In the genomic region with DNA sequence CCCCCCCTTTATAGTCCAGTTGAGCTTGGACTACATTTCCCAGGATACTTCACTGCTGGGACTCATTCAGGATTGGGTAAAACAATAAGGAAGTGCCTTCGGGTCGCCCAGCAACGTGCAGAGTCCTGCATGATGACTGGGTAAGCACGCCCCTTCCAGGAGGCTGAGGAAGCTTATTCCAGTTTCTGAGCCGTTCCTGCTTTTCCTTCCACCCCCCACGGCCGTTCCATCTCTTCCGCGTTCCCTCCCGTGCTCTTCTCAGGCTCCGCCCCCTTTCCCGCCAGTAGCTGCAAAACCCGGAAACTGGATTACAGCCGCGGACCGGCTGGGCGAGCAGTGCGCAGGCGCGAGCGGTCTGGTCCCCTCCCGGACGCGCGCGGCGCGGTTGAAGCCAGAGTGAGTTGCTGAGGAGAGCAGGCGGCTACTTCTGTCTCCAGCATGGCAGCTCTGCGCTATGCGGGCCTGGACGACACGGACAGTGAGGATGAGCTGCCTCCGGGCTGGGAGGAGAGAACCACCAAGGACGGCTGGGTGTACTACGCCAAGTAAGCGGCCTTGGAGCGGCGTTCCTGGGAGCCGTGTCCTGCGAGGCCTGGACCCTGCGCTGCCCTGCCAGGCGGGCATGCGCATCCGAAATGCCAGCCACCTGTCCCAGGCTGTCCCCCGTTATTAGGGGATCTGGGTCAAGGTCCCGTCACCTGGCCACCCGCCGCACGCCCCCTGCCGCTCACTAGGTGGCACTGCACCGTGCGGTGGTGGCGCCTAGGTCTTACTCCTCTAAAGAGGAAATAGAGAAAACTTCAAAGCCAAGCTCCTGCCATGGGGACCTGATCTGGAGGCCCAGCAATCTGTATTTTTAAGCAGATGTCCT, we compare ENCODE assay signal across 8 mouse cellular contexts. TPM values are rescaled to one million over a fixed set of nuclear protein-coding genes. Genes with fewer than 3 reads are reported as not detected.
DNase-seq lines count a peak whose midpoint lies in the region; ATAC-seq and TF ChIP-seq lines count a peak whose summit lies in the region.

Gene Wwox, plus strand, starts transcription at position 322 of the 871 bp plus-strand sequence.

- ATAC-seq in embryonic facial prominence, embryonic 14.5 days (ENCODE audit: low read depth), result peak; percentile 99
- ATAC-seq in limb, embryonic 13.5 days (ENCODE audit: low FRiP score, low read depth), result peak; percentile 98
- peak; percentile 99 for ATAC-seq in midbrain, embryonic 16.5 days

- 0 out of 2 replicates have a peak, but pooled peaks cover 4% of the 10 kb centered on the region for H3K4me1 ChIP-seq in embryonic facial prominence, embryonic 14.5 days (ENCODE audit: control insufficient read depth, insufficient read depth, low read length)
- no peaks in the 10 kb centered on the region for H3K4me1 ChIP-seq in heart, adult 2 months (ENCODE audit: control insufficient read depth, insufficient read depth, low read length)
- H3K4me1 ChIP-seq in limb, embryonic 13.5 days, result peaks cover 9% of the 10 kb centered on the region
- peaks cover 8% of the 10 kb centered on the region for H3K4me1 ChIP-seq in midbrain, embryonic 16.5 days (ENCODE audit: control insufficient read depth, insufficient read depth, low read length)

- peak within 1 kb of the TSS; percentile 70 for H3K4me3 ChIP-seq in embryonic facial prominence, embryonic 14.5 days (ENCODE audit: low read depth, low read length)
- H3K4me3 ChIP-seq in heart, adult 2 months, result peak within 1 kb of the TSS; percentile 91
- H3K4me3 ChIP-seq in limb, embryonic 13.5 days, result peak within 1 kb of the TSS; percentile 70
- peak within 1 kb of the TSS; percentile 67 for H3K4me3 ChIP-seq in midbrain, embryonic 16.5 days (ENCODE audit: low read depth, low read length)

- TF ChIP-seq CTCF in heart, adult 2 months (IDR thresholded peaks at IDR 0.05), result peak; percentile 84

- no peaks in the 10 kb centered on the region for H3K36me3 ChIP-seq in embryonic facial prominence, embryonic 14.5 days (ENCODE audit: control insufficient read depth, insufficient read depth, low read length)
- no peaks in the 10 kb centered on the region for H3K36me3 ChIP-seq in heart, adult 2 months (ENCODE audit: control insufficient read depth, insufficient read depth, low read length)
- no peaks in the 10 kb centered on the region for H3K36me3 ChIP-seq in limb, embryonic 13.5 days
- H3K36me3 ChIP-seq in midbrain, embryonic 16.5 days (ENCODE audit: control insufficient read depth, insufficient read depth, low read length), result no peaks in the 10 kb centered on the region

- TF ChIP-seq POLR2A in heart, adult 2 months (IDR thresholded peaks at IDR 0.05; ENCODE audit: insufficient read depth, low read depth, low read length), result peak; percentile 79

- H3K27me3 ChIP-seq in embryonic facial prominence, embryonic 14.5 days (replicated peaks; ENCODE audit: control insufficient read depth, insufficient read depth, low read length), result no peaks in the 10 kb centered on the region
- no peaks in the 10 kb centered on the region for H3K27me3 ChIP-seq in heart, adult 2 months (ENCODE audit: control insufficient read depth, insufficient read depth, low read length)
- H3K27me3 ChIP-seq in limb, embryonic 13.5 days, result no peaks in the 10 kb centered on the region
- H3K27me3 ChIP-seq in midbrain, embryonic 16.5 days (ENCODE audit: control insufficient read depth, insufficient read depth, low read depth, low read length), result no peaks in the 10 kb centered on the region

- DNase-seq in 3T3-L1 (ENCODE audit: low read depth, low spot score), result peak; percentile 100
- DNase-seq in adrenal gland, postnatal 4 days (ENCODE audit: low spot score in 2 of 2), result peak; percentile 100
- peak; percentile 99 for DNase-seq in embryonic facial prominence, embryonic 14.5 days (ENCODE audit: low spot score)
- DNase-seq in heart, adult 2 months, result peak; percentile 99 to 100
- peak; percentile 99 to 100 for DNase-seq in kidney, adult 8-10 months
- DNase-seq in spleen, postnatal 10 days (ENCODE audit: low spot score in 2 of 2), result peak; percentile 97 to 100

- H3K9me3 ChIP-seq in embryonic facial prominence, embryonic 14.5 days (ENCODE audit: control insufficient read depth, low read length), result no peaks in the 10 kb centered on the region
- no peaks in the 10 kb centered on the region for H3K9me3 ChIP-seq in limb, embryonic 13.5 days
- no peaks in the 10 kb centered on the region for H3K9me3 ChIP-seq in midbrain, embryonic 16.5 days (replicated peaks; ENCODE audit: control insufficient read depth, low read length, poor library complexity, severe bottlenecking)

- intact Hi-C loops in heart, adult 2 months (cut with DNase I), result loop anchor here (2.0 to 10.0 kb wide), 3 partner anchors 359 to 805 kb away; partner anchors contain the start of gene Mon1b

- H3K79me2 ChIP-seq in heart, adult 2 months (replicated peaks; ENCODE audit: control insufficient read depth, insufficient read depth, low read length), result no peaks in the 10 kb centered on the region

- peak within 1 kb of the TSS; percentile 73 for H3K9ac ChIP-seq in embryonic facial prominence, embryonic 14.5 days (ENCODE audit: low read depth, low read length)
- H3K9ac ChIP-seq in heart, adult 2 months (ENCODE audit: low read depth, low read length), result peak within 1 kb of the TSS; percentile 85
- peak within 1 kb of the TSS; percentile 80 for H3K9ac ChIP-seq in limb, embryonic 13.5 days
- peak within 1 kb of the TSS; percentile 73 for H3K9ac ChIP-seq in midbrain, embryonic 16.5 days (ENCODE audit: low read depth, low read length)

- peak within 1 kb of the TSS; percentile 75; the same call in 1 of the 2 replicates for H3K27ac ChIP-seq in embryonic facial prominence, embryonic 14.5 days (replicated peaks; ENCODE audit: low read depth, low read length)
- peak within 1 kb of the TSS; percentile 77 for H3K27ac ChIP-seq in heart, adult 2 months
- peak within 1 kb of the TSS; percentile 70; the same call in 1 of the 2 replicates for H3K27ac ChIP-seq in limb, embryonic 13.5 days
- peak within 1 kb of the TSS; percentile 80 for H3K27ac ChIP-seq in midbrain, embryonic 16.5 days (ENCODE audit: low read length)

- WGBS in embryonic facial prominence, embryonic 14.5 days, result under 1% methylated on average over 47 of the region's 54 CpGs
- WGBS in heart, adult 2 months, result under 1% methylated on average over 54 of the region's 54 CpGs
- WGBS in limb, embryonic 13.5 days, result under 1% methylated on average over 54 of the region's 54 CpGs
- WGBS in midbrain, embryonic 16.5 days, result under 1% methylated on average over 54 of the region's 54 CpGs

- H3K4me2 ChIP-seq in embryonic facial prominence, embryonic 14.5 days (ENCODE audit: low read depth, low read length), result peak within 1 kb of the TSS; percentile 69
- H3K4me2 ChIP-seq in limb, embryonic 13.5 days (replicated peaks), result peak within 1 kb of the TSS; percentile 91
- peak within 1 kb of the TSS; percentile 86 for H3K4me2 ChIP-seq in midbrain, embryonic 16.5 days (ENCODE audit: low read length)

- TF ChIP-seq EP300 in heart, adult 2 months (IDR thresholded peaks at IDR 0.05; ENCODE audit: insufficient read depth, low read depth, low read length), result peak; percentile 76

RNA-seq across cellular contexts. Expression of gene Wwox, which starts in this region (rescaled TPM):
- total RNA-seq in adrenal gland, postnatal 4 days (2021), result 10 to 100 TPM; 28.8 to 30.2 TPM
- polyA plus RNA-seq in embryonic facial prominence, embryonic 14.5 days (2014; fragmentation: Nextera tagmentation; extraction: Ambion mirVana), result 11.0 and 11.9 TPM in 2 replicates
- total RNA-seq in heart, adult 2 months (2021), result 1 to 10 TPM; 3.3 to 4.6 TPM
- polyA plus RNA-seq in heart, adult 2 months (2012; rRNA removed), result 4.1 and 4.6 TPM in 2 replicates
- 9.5 and 10.5 TPM in 2 replicates for polyA plus RNA-seq in limb, embryonic 13.5 days (2015; fragmentation: Nextera tagmentation; extraction: Ambion mirVana)
- polyA plus RNA-seq in midbrain, embryonic 16.5 days (2015; fragmentation: Nextera tagmentation; extraction: Ambion mirVana), result 11.6 and 13.3 TPM in 2 replicates

Comparison
In these comparisons a context has a peak if more than half of its experiments do, and no peak if none do; other contexts are left out.
1. Peak in every context shown above with its lines: DNase-seq, ATAC-seq, H3K4me3 ChIP-seq and H3K27ac ChIP-seq.
2. RNA of gene Wwox (total RNA-seq): 28.8 to 30.2 TPM in adrenal gland, postnatal 4 days; 3.3 to 4.6 TPM in heart, adult 2 months; every median in the first group is over 4 times any median in the second.